Mouse (Mus musculus) right cerebral cortex, postnatal 14 days (tissue): ENCODE measurements around the gene Srcap.
"Not testable (repeated sequence)": the region's sequence is repeated elsewhere in the genome, so short reads cannot be mapped to it uniquely, and the experiment has no call there.

ENCODE experiments used
- DNase-seq: peaks from one replicate; pipeline ENCODE4 v3.0.0; 2022

Gene Srcap

GRCm38 (mm10) chr7:127491846-127492245 is 19.9 kb upstream of the Srcap start:
- DNase-seq, result no peak

GRCm38 (mm10) chr7:127494648-127495047 is 17.1 kb upstream of the Srcap start:
- DNase-seq, result no peak

DNA sequence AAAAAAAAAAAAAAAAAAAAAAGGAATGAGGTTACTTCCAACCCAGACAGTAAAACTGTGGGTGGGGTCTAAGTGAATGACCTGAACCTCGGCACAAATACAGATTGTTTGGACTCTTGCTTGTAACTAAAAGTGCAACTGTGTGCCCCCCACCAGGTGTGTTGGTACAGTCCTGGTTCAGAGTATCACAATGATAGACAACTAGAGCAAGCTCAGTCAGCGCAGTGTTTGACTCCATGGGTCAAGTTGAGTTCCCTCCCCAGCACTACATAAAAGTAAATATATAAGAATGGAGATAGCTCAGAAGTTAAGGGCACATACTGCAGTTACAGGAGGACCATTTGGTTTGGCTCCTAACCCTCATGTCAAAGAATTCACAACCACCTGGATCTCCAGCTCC is 14.4 kb upstream of the Srcap start:
- DNase-seq, result no peak

GRCm38 (mm10) chr7:127498407-127498806 is 13.4 kb upstream of the Srcap start:
- DNase-seq, result no peak

GRCm38 (mm10) chr7:127508291-127508690 is 3.5 kb upstream of the Srcap start:
- no peak for DNase-seq

GRCm38 (mm10) chr7:127509830-127510229 is 2.0 kb upstream of the Srcap start:
- DNase-seq, result not testable (repeated sequence)

DNA sequence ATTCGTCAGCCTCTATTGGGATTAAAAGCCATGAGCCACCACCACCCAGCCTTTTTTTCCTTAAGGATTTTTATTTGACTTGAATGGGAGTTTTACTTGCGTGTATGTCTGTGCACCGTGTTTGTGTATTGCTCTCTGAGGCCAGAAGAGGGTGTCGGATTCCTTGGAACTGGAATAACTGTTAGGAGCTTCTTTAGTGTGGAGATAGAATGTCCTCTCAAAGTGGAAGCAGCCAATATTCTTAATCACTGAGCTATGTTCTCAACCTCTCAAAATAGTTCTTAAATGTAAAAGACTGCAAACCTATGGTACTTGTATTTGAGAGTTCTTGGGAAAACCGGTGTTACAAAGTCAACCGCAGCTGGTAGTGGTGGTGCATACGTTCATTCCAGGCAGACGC is 542 bp upstream of the Srcap start:
- DNase-seq, result no peak

- DNase-seq, result peak; percentile 89
These were observed 640 bp downstream of the Srcap start for GRCm38 (mm10) chr7:127512231-127513015.

GRCm38 (mm10) chr7:127513016-127513390 is 1.2 kb downstream of the Srcap start:
- no peak for DNase-seq

DNA sequence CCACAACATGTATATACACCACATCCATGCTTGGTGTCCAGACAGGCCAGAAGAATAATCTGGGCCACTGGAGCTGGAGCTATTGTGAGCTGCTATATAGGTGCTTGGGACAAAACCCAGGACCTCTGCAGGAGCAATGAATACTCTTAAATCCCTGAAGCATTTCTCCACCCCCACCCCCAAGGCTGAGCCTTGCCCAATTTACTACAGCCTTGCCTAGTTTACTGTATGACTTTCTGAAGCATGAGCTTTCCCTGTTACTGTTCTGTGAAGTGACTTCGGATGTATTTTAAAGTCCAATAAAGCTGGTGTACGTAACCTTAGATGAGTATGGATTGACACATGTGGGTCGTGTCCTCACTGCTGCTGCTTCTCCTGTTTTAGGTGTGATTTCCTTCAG is 2.0 kb downstream of the Srcap start:
- DNase-seq, result no peak

DNA sequence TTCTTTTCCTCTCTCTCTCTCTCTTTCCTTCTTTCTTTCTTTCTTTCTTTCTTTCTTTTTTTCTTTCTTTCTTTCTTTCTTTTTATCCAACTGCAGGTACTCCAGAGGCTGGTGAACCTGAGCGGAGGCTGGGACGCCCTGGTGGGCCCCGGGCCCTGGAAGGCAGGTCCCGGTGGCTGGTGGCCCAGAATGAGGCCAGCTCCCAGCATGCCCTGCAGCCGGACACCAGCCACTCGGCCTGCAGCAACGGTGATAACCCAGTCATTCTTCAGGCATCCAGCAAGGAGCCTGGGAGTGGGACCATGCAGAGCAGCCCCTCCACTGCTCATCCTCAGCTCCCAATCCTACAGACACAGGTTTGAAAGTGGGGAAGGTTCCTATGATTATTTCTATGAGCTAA is 4.1 kb downstream of the Srcap start:
- no peak for DNase-seq

DNA sequence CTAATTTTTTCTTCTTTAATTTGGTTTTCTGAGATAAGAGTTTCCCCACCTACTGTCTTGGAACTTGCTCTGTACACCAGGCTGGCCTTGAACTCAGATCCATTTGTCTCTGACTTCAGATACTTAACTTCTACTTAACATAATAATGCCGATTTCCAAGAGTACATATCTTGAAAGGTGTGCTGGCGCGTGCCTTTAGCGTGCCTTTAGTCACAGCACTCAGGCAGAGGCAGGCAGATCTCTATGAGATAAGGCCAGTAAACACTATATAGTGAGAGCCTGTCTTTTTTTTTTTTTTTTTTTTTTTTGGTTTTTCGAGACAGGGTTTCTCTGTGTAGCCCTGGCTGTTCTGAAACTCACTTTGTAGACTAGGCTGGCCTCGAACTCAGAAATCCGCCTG is 4.6 kb downstream of the Srcap start:
- no peak for DNase-seq

- DNase-seq, result no peak
These were observed 7.5 kb downstream of the Srcap start, which contains the start of gene Gm42715 for GRCm38 (mm10) chr7:127519284-127519683. Gene Gm42715, plus strand, starts transcription at chr7:127519584.

- no peak for DNase-seq
These were observed 29.9 kb downstream of the Srcap start for GRCm38 (mm10) chr7:127541671-127542070.

GRCm38 (mm10) chr7:127549116-127549835 is 37.5 kb downstream of the Srcap start:
- no peak for DNase-seq

- no peak for DNase-seq
These were observed 39.8 kb downstream of the Srcap start for GRCm38 (mm10) chr7:127551558-127551957.

- no peak for DNase-seq
These were observed 48.8 kb downstream of the Srcap start for GRCm38 (mm10) chr7:127560580-127560979.

- no peak for DNase-seq
These were observed 49.6 kb downstream of the Srcap start, which contains the start of gene Tmem265 for GRCm38 (mm10) chr7:127561340-127561858. Gene Tmem265, plus strand, starts transcription at chr7:127561390.

GRCm38 (mm10) chr7:127564381-127565150 is 52.8 kb downstream of the Srcap start:
- no peak for DNase-seq

DNA sequence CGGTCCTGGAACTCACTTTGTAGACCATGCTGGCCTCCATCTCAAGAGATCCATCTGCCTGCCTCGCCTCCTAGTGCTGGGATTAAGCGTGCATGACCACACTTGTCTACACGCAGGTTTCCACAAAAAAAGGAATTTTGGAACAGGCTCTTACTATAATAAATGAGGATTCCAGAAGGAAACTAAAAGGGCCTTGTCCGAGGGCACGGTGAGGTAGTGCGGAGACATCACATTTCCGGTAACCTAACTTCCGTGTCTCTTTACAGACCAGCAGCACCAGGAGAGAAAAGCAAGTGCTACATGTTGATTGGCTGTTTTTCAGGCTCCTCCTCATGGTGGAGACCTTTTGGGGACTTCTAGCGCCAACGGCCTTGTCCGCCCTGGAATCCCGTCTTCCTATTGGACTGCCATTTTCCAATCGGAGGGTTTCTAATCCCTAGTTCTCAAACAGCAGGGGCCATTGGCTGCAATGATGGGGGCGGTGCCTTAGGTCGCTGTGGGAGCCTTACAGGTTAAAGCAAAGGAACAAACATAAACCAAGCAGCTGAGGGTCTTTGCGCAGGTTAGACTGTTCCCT is 61.2 kb downstream of the Srcap start, which contains the start of gene Phkg2:
Gene Phkg2, plus strand, starts transcription at position 446 of the 577 bp plus-strand sequence.
- DNase-seq, result peak; percentile 82

DNA sequence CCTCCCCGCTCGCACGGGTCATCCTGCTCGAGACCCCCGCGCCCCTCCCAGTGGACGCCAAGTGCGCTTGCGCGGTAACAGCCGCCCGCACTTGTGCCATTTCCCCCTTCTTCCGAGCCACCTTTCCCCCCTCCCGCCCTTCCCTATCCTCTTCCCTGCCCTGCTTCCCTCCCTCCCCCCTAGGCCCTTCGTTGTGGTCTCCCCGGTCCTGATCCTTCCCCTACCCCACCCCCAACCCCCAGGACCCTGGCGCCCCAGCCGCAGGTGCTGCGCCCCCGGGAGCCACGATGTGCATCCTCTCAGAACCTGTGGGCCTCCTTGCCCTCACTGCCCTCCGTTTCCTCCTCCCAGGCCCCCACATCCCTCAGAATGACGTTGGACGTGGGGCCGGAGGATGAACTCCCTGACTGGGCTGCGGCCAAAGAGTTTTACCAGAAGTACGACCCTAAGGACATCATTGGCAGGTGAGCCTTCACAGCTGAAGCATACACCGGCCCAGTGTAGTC is 61.8 kb downstream of the Srcap start:
- DNase-seq, result no peak

GRCm38 (mm10) chr7:127574115-127574514 is 62.3 kb downstream of the Srcap start:
- no peak for DNase-seq
